Mouse (Mus musculus) ovary, postnatal 36 days (tissue): ENCODE measurements at regions not wholly inside any gene's neighbourhood (a gene's known extent, or its start where the extent isn't known, plus 50 kb on each side); places are given as distances from the start of the nearest gene placed in this dataset.
A peak's percentile ranks its signal among the peaks of the same experiment; 100 is the strongest.
"Not testable (repeated sequence)": the region's sequence is repeated elsewhere in the genome, so short reads cannot be mapped to it uniquely, and the experiment has no call there.

ENCODE experiments used
- DNase-seq: peaks from one replicate; pipeline ENCODE4 v3.0.0; 2022; ENCODE audit warnings: low spot score, mixed read lengths

DNA sequence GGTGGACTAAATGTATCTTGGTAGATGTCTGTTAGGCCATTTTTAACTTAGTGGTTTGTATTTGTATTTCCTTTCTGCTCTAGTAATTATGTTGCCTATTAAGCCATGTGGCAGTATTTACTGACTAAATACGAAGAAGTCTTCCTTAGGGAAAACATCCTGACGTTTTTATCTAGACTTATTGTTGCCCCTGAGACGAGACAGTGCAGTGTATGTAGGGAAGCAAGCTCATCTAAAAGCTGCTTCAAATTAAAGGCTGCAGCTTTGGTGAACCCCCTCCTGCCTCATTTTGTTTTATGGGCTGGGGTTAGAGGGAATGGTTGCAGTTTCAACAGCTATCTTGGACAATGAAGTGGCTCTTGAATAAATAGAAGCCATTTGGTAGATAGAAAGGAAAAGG, 54.6 kb upstream of the C1galt1 start:
- no peak for DNase-seq

DNA sequence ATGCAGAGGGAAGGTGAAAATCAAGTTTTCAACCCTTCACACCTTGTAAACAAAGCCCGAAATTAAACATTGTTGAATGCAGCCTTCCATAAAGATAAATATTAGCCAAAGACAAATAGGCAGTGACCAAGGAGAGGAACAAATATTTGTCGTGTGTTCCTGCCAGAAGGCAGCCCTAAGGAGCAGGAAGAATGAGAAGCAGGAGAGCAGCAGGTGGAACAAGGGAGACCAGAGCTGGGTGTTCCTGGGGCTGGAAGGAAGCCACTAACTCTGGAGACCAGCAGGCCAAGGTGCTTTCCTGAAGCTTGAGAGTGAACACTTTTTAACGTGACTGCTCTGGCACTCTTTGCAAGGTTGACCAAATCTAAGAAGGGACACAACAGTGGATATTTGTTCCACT, 55.6 kb upstream of the C1galt1 start:
- no peak for DNase-seq

- no peak for DNase-seq
Measured at GRCm38 (mm10) chr6:7785407-7785806, 59.2 kb upstream of the C1galt1 start.

- no peak for DNase-seq
Measured at GRCm38 (mm10) chr6:7783059-7783458, 61.6 kb upstream of the C1galt1 start.

DNA sequence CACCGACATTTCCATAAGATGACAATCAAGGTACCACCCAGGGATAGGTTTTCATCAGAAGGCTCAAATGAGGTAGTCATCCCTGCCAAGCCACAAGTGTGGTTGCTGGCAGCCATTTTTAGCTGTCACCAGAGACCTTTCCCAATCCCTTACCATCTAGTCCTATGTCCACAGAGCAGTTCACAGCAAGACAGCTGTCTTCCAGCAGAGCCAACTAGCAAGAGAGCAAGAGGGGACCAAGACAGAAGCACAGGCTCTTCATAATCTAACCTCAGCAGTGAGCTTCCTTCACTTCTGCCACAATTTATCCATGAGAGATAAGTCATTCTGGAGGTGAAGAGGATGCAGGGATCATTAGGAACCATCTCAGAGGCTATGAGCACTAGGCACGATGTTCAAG, 64.7 kb upstream of the C1galt1 start:
- DNase-seq, result no peak

DNA sequence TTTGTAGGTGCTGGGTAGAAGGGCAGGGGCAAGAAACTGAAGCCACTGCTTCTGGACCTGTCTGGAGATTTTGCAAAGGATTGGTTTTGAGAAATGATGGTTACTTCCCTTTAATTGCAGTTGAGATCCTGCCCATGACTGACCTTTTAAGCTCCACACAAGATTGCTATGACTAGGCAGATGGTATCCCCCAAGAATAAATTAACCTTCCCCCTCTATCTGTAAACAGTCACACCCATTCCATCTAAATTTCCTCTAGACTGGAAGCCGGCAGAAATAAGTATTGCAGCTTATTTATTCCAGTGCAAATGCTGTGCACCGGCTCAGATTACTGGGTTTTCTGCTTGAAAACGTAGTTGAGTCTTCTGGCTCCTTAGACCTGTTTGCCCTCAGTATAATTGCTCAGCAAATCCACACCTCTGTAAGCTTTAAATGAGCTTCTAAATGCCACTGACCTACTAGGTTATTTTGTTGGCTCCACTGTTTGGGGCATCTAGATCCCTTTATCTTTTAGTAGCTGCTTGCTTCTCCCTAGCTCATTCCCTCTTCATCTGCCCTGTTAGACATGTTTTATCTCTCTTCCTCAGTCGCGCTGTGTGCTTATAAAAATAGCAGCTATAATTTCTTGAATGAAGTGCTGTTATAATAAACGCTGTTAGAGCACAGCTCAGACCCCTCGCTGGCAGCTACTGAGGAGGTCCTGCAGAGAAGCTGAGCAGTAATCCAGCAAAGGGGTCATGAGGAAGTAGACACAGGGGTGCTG, 65.8 kb upstream of the C1galt1 start:
- no peak for DNase-seq

DNA sequence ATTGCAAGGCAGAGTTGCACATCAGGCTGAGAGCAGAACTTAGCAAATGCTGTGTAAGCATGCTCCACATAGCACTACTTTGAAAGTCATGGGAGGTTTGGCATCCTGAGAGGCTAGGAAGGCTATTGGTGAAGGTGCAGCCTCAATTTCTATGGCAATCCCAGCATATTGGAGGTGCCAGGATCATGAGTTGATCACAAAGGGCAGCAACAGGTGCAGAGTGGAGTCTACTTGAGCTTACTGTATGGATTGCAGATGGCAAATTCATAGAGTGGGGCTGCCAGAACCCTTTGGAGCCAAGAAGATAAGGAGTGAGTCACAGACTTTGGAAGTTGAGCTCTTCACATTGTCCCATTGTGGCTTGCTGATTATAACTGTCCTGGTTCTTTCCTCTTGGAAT, 75.4 kb upstream of the Asns start:
- DNase-seq, result no peak

- DNase-seq, result no peak
Measured at GRCm38 (mm10) chr6:7767631-7768030, 74.6 kb upstream of the Asns start.

DNA sequence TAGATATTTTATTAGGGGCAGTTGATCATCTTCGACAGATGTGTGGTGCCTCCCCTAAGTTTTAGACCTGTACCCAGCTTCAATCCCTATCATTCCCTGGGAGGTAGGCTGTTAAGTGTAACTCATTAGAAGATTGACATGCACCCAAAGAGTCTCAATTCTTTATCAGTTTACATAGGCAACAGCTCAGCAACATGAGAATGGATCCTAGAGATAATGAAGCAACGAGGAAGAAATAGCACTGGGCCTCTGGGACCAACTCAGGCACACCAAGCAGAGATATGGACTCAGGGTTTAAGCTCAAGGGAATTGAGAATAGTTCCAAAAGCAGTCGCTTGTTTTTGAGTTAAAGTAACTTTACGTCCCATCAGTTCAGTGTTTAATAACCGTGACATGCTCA, 66.3 kb upstream of the Asns start:
- no peak for DNase-seq

- no peak for DNase-seq
Measured at GRCm38 (mm10) chr6:7753895-7754294, 60.8 kb upstream of the Asns start.

GRCm38 (mm10) chr6:7752885-7753611, 60.0 kb upstream of the Asns start:
- DNase-seq, result peak; percentile 19

GRCm38 (mm10) chr6:7748536-7748935, 55.5 kb upstream of the Asns start:
- no peak for DNase-seq

GRCm38 (mm10) chr6:7744257-7744656, 51.2 kb upstream of the Asns start:
- DNase-seq, result not testable (repeated sequence)
